Mouse (Mus musculus) G1E-ER4 (cell line): ENCODE data around the gene 4930524N10Rik. TPM values are rescaled to one million over a fixed set of nuclear protein-coding genes. Genes with fewer than 3 reads are reported as not detected.

Experiments
- GATA1 ChIP-seq: IDR thresholded peaks from one replicate; pipeline ENCODE4 v1.8.0; 2012; ENCODE audit warnings: low read length, inconsistent platforms
- polyA plus RNA-seq: library from polyadenylated mRNA; stranded (reverse); fragments of >175 nt; gene quantifications from 2 replicates; pipeline ENCODE4 v1.2.3, GENCODE M21; 2012

Gene 4930524N10Rik
- not detected in 2 replicates for polyA plus RNA-seq

GRCm38 (mm10) chrX:154343292-154343691 lies at the start of gene 4930524N10Rik:
Gene 4930524N10Rik (minus strand): TSS chrX:154343392.
- TF ChIP-seq GATA1: no peak

GRCm38 (mm10) chrX:154350042-154350441 lies 6.8 kb upstream of the 4930524N10Rik start:
- no peak for TF ChIP-seq GATA1

- TF ChIP-seq GATA1: peak; percentile 30
Measured at GRCm38 (mm10) chrX:154349302-154350041, 6.3 kb upstream of the 4930524N10Rik start.

- no peak for TF ChIP-seq GATA1
Measured at GRCm38 (mm10) chrX:154347933-154348332, 4.7 kb upstream of the 4930524N10Rik start.

Other genes with a start within 250 kb of the 4930524N10Rik start
- not detected in 2 replicates for gene Gm15140, start 222.7 kb downstream of the 4930524N10Rik start, polyA plus RNA-seq
- not detected in 2 replicates for gene Samt4, start 138.6 kb upstream of the 4930524N10Rik start, polyA plus RNA-seq
- gene Samt2, start 236.0 kb upstream of the 4930524N10Rik start, polyA plus RNA-seq: not detected in 2 replicates